Mouse (Mus musculus) adrenal gland, adult 18-20 months (tissue): ENCODE results near the gene Luzp1. TPM values are rescaled to one million over a fixed set of nuclear protein-coding genes. Genes with fewer than 3 reads are reported as not detected.

Experiments
- DNase-seq, 2 experiments: peaks; one replicate each; pipeline ENCODE4 v3.0.0; 2021 to 2022; ENCODE audit warnings: low spot score in 2 of 2
- total RNA-seq, 2 experiments: library from RNA; stranded (reverse); gene quantifications; 1 replicate in 1 of 2; 2 replicates in 1 of 2; pipeline ENCODE4 v1.2.3; 2021

Gene Luzp1
- total RNA-seq, 2 experiments from 2014 or later = 32.0 to 41.5 TPM

GRCm38 (mm10) chr4:136462086-136462838, 7.3 kb upstream of the Luzp1 start, which contains the start of gene 6030445D17Rik:
TSS of gene 6030445D17Rik (plus strand) at chr4:136462250.
- peak; percentile 75 to 78 for DNase-seq

- DNase-seq = no peak
These were observed 6.8 kb upstream of the Luzp1 start for GRCm38 (mm10) chr4:136462839-136463178.

- DNase-seq = no peak
These were observed 6.1 kb upstream of the Luzp1 start for GRCm38 (mm10) chr4:136463436-136463835.

- DNase-seq = no peak
These were observed 3.3 kb upstream of the Luzp1 start for GRCm38 (mm10) chr4:136466226-136466625.

GRCm38 (mm10) chr4:136468553-136469327, 821 bp upstream of the Luzp1 start:
- peak in 1 of 2 experiments; percentile 31 for DNase-seq

- no peak for DNase-seq
These were observed 383 bp downstream of the Luzp1 start for GRCm38 (mm10) chr4:136469941-136470346.

GRCm38 (mm10) chr4:136470347-136471071, 948 bp downstream of the Luzp1 start:
- peak; percentile 56 to 62 for DNase-seq

- no peak for DNase-seq
These were observed 7.1 kb downstream of the Luzp1 start for GRCm38 (mm10) chr4:136476692-136477091.

GRCm38 (mm10) chr4:136486549-136486948, 17.0 kb downstream of the Luzp1 start:
- DNase-seq = no peak

- no peak for DNase-seq
These were observed 26.4 kb downstream of the Luzp1 start for GRCm38 (mm10) chr4:136495993-136496392.

- DNase-seq = no peak
These were observed 36.1 kb downstream of the Luzp1 start for GRCm38 (mm10) chr4:136505426-136506215.

- DNase-seq = peak; percentile 17 to 41
These were observed 40.3 kb downstream of the Luzp1 start for GRCm38 (mm10) chr4:136509857-136510256.

- no peak for DNase-seq
These were observed 42.1 kb downstream of the Luzp1 start for GRCm38 (mm10) chr4:136511708-136512107.

- no peak for DNase-seq
These were observed 43.3 kb downstream of the Luzp1 start for GRCm38 (mm10) chr4:136512905-136513304.

- DNase-seq = no peak
These were observed 48.6 kb downstream of the Luzp1 start for GRCm38 (mm10) chr4:136518141-136518540.

- no peak for DNase-seq
These were observed 49.0 kb downstream of the Luzp1 start for GRCm38 (mm10) chr4:136518576-136518975.

- no peak for DNase-seq
These were observed 50.3 kb downstream of the Luzp1 start for GRCm38 (mm10) chr4:136519866-136520265.

GRCm38 (mm10) chr4:136521898-136522297, 52.3 kb downstream of the Luzp1 start:
- no peak for DNase-seq

GRCm38 (mm10) chr4:136524309-136524708, 54.7 kb downstream of the Luzp1 start:
- no peak for DNase-seq

GRCm38 (mm10) chr4:136526412-136526811, 56.9 kb downstream of the Luzp1 start:
- peak; percentile 52 to 65 for DNase-seq

GRCm38 (mm10) chr4:136545151-136545550, 75.6 kb downstream of the Luzp1 start:
- DNase-seq = no peak
